Mouse (Mus musculus) spleen, postnatal 10 days (tissue): ENCODE measurements around the gene Ccdc134.

Experiments
- DNase-seq, 2 experiments: peaks; one replicate each; pipeline ENCODE4 v3.0.0; 2021 to 2022; ENCODE audit warnings: low spot score in 2 of 2

The Ccdc134 gene

DNA sequence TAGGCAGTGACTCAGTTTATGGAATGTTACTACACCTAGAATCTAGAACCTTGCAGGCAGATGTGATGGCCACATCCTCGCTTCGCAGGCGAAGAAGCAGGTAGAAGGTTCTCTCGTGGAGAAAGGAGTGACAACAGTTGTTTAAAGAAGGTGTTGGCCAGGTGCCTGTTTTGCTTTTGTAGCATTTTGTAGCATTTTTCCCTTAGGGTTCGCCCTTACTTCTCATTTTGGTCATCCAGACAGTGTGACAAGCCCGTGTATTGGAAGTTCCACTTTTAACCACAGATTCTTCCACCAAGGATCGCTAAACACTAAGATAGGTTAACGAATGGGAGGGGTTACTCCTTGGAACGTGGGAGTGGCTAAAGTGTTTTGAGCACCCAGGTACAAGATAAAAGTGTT lies 20.8 kb downstream of the Ccdc134 start:
- DNase-seq, result no peak

DNA sequence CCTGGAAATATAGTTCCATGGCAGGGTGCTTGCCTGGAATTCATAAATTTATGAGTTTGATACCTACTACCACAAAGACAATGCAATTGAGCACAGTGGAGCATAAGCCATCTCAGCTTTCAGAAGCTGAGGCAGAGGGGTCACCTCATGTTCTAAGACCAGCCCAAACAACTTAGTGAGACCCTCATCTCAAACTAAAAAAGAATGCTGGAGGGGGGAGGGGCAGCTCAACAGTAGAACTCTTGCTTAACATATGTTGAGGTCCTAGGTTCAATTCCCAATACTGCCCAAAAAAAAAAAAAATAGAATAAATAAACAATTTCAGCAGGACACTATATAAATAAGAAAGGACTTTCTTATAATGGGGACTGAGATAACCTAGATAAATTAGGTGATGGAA lies 22.3 kb downstream of the Ccdc134 start:
- DNase-seq, result no peak

DNA sequence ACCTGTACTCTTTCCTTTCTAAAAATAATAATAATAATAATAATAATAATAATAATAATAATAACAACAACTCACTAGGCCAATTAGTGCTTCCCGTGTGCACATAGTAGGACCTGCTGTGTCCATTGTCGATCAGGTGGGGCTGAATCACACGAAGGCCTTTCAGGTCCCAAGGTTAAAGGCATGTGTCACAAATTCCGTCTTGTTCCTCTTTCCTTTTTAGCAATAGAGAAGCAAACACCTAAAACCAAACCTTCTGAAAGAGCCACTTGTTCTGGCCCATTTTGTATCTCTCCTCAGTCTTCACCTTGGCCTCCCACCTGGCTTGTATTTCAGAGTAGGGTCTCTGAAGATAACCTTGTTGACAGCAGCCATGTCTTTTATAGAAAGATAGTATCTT lies 23.5 kb downstream of the Ccdc134 start:
- no peak for DNase-seq

DNA sequence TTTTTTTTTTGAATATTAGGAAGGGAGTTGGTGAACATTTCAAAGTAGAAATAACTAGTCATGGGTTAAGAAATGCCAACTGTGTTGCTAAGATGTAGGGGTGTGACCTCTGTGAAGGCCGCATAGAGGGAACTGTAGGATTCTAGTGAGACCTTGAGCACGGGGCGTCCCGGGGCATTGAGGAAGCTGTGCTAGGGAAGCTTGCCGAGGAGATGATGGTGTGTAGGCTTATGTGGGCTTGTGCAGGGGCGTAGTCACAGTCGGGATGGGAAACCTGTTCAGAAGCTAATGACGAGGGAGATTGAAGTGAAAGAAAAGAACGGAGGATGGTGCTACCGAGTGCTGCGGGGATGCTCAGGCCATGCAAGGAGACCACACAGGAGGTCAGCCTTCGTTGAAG lies 24.3 kb downstream of the Ccdc134 start:
- DNase-seq, result no peak

DNA sequence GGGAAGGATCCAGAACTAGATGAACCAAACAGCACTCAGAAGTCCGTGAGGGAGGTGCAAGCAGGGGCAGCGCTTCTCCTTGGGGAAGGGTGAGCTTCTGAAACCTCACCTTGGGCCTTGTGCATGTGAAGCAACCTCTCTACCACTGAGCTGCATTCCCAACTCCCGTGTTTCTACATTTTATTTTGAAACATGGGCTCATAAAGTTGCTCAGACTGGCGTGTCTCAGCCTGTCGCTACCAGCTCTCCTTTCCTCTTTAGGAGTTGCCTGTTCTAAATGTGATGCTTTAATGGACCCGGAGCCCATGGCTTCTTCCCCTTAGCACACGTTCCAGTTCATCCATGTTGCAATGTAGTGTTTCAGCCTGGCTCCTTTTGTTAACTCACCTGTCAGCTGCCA lies 24.7 kb downstream of the Ccdc134 start:
- no peak for DNase-seq

DNA sequence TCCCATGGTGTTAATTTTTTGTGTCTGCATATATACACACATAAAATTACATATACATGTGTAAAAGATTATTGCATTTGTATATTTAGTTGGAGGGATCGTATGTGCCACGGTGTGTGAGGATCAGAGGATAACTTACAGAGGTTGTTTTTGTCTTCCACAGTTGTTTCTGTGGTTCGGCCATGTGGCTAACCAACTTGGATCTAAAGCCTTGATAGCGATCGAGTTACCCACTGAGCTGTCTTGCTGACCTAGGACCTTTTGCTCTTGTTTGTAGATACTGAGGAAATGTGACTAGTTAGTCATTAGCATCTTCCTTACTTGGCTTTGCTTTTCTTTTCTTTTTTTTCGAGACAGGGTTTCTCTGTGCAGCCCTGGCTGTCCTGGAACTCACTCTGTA lies 28.6 kb downstream of the Ccdc134 start:
- no peak for DNase-seq

DNA sequence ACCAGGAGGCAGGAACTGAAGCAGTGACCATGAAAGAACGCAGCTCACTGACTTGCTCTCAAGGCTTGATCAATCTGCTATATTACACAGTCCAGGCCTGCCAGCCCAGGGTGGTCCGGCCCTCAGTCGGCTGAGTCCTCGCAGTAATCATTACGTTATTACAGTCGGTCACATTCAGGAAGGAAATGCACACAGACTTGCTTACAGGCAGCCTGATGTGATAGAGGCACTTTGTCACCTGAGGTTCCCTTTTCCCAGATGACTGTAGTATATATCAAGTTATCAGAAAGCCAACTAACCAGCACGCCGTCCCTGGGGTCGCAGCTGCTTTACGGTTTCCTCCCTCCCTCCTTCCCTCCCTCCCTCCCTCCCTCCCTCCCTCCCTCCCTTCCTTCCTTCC lies 29.2 kb downstream of the Ccdc134 start:
- DNase-seq, result no peak

- no peak for DNase-seq
Measured at GRCm38 (mm10) chr15:82158243-82159035, 30.7 kb downstream of the Ccdc134 start.

DNA sequence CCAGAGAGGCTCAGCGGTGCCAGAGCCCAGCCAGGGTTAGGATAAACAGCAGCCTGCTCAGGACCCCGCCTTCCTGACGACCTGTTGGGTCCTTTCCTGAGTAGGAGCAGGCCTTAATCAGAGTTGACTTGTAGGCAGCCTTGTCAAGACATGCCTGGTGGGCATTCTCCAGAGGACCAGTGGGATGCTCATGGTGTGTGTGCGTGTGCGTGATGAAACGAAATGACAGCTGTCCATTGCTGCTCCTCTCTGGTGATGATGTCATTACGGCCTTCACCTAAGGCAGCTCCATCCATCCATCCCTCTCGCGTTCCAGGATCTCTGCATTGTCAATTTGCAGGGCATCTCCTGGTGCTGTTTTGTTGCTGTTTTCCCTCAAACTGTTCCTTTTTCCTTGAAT lies 31.7 kb downstream of the Ccdc134 start:
- DNase-seq, result no peak

DNA sequence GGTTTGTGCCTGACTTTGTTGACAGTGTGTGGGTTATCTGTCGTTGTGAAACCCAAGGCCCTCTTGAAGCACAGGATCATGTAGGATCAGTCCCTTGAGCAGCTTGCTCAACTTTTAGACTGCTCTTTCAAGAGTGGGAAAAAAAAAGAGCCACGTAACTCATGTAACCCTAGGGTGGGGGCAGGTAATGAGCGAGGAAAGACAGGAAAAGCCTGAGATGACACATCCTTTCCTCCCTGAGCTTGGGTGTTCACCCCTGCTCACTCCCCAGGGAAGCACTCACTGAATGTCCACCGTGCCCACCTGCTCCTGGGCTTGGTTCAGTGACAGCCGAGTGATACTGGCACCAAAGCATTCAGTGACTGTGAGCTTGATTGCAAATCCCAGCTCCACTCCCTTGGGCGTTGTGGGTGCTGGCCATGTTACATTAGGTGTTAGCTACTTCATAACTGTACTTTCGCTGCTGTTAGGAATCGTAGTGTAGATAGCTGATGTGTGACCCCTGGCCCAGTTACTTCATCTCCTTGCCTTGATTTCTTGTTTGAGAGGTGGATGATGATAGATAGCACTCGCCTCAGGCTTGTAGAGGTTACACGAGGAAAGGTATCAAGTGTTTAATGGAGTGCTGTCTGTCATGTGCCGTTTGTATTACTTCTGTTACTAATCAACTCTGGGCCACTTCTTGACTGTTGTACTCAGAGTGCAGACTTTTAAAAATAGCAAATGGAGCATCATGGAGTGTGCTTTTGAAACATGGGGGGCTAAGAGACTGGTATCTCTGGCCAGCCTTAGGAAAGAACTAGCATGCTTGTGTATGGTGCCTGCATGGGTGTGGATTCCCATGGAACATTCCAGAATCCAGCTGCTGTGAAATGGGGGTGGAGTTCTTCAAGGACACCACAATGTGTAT lies 33.3 kb downstream of the Ccdc134 start:
- no peak for DNase-seq

GRCm38 (mm10) chr15:82161965-82162600 lies 34.4 kb downstream of the Ccdc134 start:
- DNase-seq, result no peak

- no peak for DNase-seq
Measured at GRCm38 (mm10) chr15:82163356-82164060, 35.8 kb downstream of the Ccdc134 start.

DNA sequence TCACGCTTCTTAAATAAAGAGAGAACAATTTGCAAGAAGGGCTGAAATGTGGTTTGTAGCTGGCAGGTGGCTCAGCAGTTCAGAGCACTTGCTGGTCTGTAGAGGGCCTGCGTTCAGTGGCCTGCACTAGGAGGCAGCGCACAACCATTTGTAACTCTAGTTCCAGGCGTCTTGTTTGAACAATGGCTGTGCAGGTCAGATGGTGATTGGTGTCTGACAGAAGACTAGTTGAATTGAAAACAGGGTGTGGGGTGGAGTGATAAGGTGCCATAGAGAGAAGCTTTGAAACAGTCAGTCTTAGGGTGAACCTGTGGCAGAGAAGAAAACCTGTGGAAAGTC lies 36.3 kb downstream of the Ccdc134 start:
- no peak for DNase-seq

- DNase-seq, result no peak
Measured at GRCm38 (mm10) chr15:82164496-82164895, 36.8 kb downstream of the Ccdc134 start.

GRCm38 (mm10) chr15:82165332-82166239 lies 37.9 kb downstream of the Ccdc134 start:
- DNase-seq, result peak; percentile 91 to 94

DNA sequence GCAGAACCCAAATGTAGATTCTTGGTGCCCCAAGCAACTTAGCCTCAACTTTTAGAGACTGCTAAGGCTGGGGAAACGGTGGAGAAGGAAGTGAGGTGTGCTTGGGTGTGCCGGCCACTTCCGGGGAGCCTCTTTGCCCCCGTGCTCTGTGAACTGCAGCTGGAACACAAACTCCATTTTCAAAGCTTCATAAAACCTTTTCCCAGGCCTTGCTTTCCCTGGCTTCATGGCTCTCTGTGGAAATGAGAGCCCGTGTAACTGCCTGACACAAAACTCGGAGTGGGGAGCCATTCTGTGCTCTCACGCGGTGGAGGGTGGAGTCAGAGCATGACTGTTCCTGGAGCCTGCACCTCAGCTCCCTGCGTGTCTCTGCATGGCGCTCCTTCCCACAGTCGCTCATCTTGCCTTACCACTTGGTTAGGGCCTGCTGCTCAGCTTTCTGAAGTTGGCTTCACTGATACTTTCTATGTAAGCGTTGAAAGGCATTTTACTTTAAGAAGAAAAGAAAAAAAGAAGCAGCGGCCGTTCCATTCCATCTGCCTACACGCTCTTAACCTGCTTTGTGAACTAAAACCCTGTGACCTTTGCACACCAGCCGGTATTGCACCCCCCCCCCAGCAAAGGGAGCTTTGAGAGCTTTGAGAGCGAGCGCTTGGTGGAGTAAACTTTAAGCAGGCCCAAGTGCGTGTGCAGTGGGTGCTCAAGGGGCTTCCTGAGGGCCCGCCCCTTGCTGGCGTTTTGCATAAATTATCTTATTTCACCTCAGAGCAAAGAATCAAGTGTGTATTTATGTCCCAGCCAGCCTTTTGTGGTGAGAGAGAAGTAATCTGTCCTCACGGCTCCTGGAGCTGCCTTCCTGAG lies 38.7 kb downstream of the Ccdc134 start:
- DNase-seq, result peak in 1 of 2 experiments; percentile 62

DNA sequence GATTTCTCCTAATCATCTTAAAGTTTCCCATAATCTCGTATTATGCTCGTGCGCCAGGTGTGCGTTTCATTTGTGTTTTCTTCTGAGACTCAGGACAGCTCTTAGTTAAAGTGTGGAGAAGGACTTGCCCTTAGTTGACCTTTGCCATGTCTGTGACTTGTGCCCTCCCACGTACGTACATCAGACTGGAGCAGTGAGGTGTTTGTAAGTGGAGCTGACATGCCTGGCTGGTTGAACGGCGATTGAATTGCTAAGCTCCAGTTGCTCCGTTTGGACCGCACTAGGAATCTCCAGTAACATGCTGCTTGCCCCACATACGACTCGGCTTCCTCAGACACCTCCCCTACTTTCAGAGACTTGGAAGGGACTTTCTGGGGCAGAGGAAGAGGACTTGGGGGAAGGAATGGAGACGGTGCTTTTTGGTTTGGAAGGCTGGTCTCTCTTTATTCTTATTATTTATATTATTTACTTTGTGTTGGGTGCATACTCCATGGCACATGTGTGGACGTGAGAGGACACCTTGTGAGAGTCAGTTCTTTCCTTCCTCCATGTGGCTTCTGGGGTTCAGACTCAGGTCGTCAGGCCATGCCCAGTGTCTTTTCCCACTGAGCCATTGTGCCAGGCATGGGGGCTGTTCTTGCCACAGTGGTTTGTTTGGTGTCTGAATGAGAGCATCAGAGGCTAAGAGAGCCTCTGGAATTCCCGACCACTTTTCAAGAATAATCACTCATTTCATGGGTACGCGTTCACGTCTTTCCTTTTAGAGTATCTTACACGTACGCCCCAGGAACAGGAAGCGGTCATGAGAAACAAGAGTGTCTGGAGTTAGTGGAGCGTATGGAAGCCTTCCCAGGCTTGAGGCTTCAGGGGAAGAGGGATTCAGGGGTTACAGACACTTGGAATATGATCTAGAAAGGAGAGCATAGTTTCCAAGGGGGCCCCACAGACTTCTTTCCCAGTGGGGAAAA lies 39.8 kb downstream of the Ccdc134 start:
- no peak for DNase-seq

- DNase-seq, result no peak
Measured at GRCm38 (mm10) chr15:82169671-82170070, 41.9 kb downstream of the Ccdc134 start.
